Mouse (Mus musculus) common myeloid progenitor, adult 5-6 weeks (primary cell): ENCODE data around the gene Gxylt2. TPM values are rescaled to one million over a fixed set of nuclear protein-coding genes. Genes with fewer than 3 reads are reported as not detected.

Source experiments
- ATAC-seq: replicated peaks from 2 replicates; pipeline ENCODE4 v1.8.0; 2016; ENCODE audit warnings: low read depth, mild to moderate bottlenecking, moderate TSS enrichment, inconsistent platforms; ENCODE audit not compliant: poor library complexity, severe bottlenecking
- total RNA-seq: library from RNA; stranded (forward); fragments of 200-1000, 187-1606 nt; gene quantifications from 2 replicates; pipeline ENCODE4 v1.2.3, GENCODE M21; 2017

The Gxylt2 gene
- total RNA-seq: not detected in 2 replicates

DNA sequence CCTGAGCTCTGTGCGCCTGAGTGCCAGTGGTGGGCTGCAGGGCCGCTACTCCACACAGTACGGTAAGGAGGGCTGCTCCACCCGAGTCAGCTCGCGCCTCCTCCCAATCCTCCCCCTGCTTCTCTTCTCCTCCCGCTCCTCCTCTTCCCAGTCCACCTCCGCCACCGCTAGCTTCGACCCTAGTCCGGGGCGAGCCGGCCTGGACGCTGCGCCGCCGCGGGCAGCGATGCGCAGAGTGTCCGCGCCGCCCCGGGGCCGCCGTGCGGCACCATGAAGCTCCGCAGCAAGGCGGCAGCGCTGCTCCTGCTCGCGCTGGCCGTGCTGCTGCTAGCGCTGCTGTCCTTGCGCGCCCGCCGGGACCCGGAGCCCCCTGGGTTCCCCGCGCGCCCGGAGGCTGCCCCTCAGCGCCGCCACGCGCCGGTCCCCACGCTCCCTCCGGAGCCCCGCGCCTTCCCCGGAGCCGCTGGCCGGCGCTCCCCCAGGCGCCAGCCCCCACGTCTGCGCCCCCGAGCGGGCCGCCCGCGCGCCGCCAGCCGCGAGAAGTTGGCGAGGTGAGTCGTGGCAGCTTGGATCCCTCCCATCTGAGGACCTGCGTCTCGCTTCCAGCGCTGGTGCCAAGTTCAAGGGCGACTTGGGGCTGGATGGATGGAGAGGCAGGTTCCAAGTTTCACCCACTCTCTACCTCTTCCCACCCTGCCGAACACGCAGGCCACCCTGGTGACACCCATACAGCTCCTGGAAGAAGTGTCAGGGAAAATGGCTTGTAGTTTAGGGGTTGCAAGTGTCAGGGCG, at the start of gene Gxylt2:
Gene Gxylt2, plus strand, starts transcription at position 161 of the 792 bp plus-strand sequence.
- 0 out of 2 replicates have a peak, but pooled peaks have one; percentile 50 for ATAC-seq

DNA sequence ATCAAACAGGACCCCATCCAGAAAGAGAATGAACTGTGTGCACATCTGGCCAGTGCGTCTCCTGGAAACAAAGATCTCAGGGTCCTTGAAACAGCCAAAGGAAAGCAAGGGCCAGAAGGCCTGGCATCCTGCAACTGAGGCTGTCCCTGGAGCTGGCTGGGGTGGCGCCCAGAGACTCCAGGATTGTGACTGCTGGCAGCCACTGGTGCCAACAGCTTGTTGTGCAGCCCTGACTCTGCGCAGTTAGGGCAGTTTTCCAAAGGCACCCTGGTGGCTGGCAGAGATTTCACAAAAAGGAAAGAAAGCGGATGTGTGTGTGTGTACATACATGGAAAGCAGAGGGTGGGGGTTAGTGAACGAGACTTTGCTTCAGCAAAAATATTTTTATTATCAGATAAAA, 44.1 kb upstream of the Gxylt2 start:
- ATAC-seq: no peak

DNA sequence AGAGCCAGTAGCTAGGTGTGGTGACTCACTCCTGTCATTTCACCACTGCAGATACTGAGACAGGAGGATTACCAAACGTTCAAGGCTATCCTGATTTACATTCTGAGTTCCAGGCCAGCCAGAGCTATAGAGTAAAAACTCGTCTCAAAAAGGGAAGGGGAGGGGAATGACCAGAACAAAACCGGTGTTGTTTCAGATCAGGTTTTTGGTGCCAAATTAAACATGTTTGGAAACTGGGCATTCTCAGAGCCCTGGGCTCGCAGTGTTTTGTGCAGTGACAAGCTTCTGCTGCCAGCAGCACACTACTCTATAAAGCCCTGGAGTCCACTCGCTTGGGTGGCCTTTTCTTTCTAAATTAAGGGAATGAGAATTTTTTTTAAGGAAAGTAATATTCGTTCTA, 42.3 kb upstream of the Gxylt2 start:
- no peak for ATAC-seq

DNA sequence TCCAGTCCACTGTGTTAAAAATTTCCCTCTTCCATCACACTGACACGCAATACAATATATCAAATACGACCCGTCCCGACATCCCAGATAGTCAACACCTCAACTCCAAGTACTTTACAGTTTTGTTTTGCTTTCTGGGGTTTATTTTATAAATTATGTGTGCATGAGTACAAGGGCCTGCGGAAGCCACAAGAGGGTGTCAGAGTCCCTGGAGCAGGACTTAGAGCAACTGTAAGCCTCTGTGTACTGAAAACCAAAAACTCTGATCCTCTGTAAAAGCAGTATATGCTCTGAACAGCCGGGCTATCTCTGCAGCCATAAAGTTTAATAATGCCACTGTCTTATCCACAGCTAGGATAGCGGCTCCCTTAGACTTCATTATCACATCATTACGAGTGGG, 36.9 kb upstream of the Gxylt2 start:
- ATAC-seq: no peak

DNA sequence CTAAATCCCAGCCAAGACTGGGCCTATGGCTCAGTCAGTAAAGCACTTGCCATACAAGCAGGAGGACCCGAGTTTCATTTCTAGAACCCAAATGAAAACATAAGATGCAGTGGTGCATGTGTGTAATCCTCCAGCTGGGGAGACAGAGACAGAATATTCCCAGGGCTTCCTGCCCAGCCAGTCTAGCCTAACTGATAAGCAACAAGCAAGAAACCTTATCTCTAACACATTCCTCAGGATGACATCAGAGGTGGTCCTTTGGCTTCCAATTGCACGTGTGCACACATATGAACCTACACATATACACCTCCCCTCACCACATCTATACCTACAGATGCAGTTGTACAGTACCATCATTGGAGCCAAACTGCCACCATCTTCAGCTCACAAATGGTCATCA, 35.7 kb upstream of the Gxylt2 start:
- ATAC-seq: no peak

DNA sequence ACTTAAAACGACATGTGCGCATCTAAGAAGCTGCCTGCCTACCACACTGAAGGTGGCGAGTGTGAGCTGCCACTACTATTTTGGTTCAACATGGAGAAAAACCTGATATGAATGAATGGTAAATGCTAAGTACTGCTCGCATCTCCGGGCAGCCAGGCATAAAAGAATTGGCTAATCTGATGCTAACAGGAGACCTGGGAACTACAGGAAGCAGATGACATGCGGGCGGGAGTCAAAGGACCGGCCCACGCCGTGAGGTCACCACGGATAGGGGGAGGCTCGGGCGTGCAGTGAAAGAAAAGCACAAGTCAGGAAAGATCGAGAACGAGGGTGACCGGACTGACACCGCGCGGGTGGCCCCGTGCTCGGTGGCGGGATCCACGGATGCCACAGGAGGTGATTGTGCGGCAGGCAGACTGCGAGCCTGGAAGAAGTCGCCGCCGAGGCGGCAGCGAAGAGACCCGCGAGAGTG, 34.1 kb upstream of the Gxylt2 start:
- peak; percentile 80 for ATAC-seq

DNA sequence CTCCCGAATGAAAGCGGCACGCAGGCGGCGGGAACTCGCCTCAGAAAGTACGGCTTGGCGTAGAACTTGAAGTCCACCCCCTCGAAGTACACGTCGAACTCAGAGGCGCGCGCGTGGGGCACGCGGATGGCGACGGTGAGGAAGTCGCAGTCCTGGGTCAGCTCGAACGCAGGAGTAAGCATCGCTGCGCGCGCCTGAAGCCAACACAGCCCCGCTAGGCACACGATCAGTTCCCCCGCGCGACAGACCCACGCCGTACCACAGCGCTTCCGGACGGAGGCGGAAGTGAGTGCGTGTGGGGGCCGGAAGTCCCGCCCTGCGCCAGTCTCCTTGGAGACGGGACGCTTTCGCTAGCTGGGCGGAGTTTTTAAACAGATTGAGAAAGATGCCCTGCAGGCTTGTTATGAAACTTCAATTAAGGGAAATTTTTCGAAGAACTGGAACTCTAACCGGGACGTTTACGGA, 33.6 kb upstream of the Gxylt2 start, which contains the start of gene Shq1:
Gene Shq1, minus strand, starts transcription at position 278 of the 465 bp plus-strand sequence.
- ATAC-seq: peak; percentile 88

DNA sequence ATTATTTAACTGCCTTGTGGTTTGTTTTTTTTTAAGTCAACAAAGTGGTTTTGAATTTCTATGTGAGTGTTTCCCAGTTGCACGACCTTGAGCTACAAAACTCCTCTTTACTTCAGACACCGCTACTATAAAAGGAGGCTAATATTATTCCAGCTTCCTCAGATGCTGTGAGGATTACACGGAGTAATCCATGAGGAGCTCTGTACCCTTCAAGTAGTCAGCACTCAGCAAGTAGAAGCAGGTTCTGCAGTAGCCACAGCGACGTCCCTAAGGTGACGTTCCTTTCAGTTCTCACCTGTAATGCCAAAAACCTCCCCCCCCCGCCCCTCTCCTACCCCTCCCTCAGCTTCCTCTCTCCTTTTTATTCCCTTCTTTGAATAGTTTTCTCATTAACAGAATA, 33.1 kb upstream of the Gxylt2 start:
- ATAC-seq: no peak

DNA sequence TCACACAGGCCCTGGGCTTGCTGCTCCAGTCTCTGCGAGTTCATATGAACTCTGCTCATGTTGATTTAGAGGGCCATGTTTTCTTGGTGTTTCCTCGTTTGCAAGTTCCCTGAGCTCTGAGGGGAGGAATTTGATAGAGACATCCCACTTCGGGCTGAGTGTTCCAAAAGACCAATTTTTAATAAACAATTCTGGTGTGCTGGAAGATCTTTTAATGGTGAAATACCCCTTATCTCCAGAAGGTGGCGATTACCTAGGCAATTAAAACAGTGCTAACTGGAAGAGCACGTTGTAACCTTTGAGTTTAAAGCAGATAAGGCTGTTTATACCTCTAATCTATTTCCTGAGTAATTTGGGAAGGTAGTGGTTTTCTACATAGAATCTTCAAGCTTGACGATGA, 29.6 kb upstream of the Gxylt2 start:
- ATAC-seq: 0 out of 2 replicates have a peak, but pooled peaks have one; percentile 20

DNA sequence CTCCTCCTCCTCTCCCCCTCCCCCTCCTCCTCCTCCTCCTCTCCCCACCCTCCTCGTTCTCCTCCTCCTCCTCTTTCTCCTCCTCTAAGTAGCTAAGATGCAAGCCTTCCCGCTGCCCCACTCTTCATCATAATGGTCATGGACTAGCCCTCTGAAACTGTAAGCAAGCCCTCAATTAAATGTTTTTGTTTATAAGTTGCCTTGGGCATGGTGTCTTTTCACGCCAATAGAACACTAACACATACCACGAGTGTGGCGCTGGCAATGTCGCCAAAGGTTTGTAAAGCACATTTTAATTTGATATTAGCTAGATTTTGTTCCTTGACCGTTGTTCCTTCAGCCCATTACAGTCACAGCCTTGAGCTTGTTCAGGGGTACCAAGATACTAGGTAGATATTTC, 28.1 kb upstream of the Gxylt2 start:
- ATAC-seq: no peak

DNA sequence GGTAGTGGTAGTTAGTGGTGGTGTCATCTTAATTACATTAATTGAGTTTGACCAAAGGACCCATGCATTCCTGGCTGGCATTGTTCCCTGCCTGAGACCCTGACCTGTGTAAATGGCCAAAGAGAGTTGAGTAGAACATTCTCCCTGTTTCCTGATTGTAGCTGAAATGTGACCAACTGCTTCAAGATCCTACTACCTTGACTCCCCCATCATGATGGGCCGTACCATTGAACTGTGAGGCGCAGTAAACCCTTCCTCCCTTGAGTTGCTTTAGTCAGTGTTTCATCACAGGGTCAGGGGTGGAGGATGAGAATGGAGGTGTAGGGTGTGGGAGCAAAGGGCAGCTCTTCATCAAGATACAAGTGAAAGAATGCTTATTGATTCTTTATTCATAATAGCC, 25.9 kb upstream of the Gxylt2 start:
- ATAC-seq: no peak

DNA sequence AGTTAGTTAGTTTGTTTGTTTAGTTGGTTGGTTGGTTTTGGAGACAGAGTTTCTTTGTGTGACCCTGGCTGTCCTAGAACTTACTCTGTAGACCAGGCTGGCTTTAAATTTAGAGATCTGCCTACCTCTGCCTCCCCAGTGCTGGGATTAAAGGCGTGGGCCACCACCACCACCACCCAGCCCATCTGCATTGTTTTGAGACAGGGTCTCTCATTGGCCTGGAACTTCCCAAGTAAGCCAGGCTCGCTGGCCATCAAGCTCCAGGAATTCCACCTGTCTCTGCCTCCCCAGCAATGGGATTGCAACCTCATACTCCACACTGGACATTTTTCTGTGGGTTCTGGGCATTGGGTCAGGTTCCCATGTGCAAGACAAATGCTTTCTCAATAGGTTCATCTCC, 18.2 kb upstream of the Gxylt2 start:
- no peak for ATAC-seq

DNA sequence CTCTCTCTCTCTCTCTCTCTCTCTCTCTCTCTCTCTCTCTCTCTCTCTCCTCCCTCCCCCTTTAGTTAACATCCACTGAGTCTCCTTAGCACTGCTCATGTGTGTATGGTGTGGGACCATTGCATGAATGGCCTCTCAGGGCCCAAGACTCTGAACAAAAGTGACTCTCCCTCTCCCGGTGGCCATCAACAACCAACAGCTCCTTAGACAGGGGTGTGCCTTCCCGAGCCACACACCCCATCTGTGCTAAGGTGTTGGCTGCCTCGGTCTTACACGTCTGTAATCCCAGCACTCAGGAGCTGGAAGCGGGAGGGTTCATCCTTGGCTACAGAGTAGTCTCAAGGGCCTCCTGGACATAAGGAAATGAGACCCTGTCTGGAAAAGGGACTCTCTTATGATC, 4.5 kb upstream of the Gxylt2 start:
- no peak for ATAC-seq

DNA sequence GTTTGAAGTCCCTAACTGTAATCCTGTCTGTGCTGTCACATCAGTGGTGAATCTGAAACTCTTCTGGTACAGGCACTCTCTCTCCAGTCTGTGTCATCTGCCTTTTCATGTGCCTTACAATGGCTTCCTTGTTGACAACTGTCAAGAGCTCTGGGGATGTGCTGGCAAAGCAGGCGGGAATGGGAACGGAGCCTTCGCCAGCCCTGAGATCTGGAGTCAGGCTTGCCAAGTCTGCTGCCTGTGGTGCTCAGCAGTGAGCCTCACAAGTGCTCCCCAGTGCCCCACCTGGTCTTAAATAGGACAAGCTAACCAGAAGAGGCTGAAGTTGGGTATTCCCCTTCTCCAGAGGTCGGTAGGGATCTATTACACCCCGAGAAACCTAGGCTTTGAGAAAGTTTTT, 3.8 kb upstream of the Gxylt2 start:
- ATAC-seq: no peak

DNA sequence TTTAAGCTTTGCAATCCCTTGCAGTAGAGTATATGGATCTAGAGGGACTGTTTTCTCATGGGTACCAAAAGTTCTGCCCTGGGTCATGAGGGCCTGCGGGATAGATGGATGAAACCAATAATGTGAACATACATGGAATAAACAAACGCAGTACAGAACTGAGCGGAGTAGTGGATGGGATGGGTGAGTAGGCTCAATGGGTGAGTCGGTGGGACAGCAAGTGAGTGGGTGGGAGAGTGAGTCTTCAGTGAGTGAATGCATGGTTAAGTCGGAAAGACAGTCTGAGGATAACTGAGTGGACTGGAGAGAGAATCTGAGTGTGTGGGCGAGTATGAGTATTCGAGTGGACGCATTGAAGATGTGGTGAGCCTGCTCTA, 349 bp upstream of the Gxylt2 start:
- ATAC-seq: no peak

DNA sequence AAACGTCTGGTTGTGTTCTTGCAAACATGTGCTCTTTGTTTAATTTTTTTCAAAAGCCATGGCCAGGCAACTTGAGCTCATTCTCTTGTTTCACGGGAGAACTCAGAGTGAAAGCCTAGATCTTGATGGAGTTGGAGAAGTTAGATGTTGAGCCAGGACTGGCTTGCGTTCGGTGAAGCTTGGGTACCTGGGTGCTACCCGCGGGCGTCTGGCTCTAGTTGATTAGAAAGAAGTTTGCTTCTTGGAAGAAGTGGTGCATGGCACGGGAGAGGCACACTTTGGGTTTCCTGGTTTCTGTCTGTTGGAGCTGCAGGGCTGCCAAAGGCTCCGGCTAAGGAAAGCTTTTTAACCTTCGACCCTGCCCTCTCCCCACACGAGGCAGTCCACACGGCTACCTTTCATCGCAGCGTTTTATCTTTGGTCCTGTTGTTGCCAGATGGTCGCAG, 855 bp downstream of the Gxylt2 start:
- ATAC-seq: no peak

DNA sequence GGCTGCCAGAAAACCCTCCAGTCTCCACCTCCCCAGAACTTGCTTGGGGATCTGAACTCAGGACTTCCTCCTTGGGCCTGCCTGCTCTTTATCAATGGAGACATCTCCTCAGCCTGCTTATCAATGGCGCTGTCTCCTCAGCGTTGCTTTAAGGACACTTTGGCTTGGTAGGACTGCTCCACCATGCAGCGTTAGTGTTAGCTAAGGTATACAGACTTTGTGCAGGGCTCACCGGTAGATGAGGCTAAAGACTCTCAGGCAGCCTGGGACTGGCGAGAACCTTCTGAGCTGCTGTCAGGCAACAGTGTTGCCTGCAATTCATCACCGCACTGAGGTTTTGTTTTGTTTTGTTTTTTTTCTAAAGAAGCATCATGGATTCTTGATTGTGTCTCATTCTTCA, 2.3 kb downstream of the Gxylt2 start:
- no peak for ATAC-seq

DNA sequence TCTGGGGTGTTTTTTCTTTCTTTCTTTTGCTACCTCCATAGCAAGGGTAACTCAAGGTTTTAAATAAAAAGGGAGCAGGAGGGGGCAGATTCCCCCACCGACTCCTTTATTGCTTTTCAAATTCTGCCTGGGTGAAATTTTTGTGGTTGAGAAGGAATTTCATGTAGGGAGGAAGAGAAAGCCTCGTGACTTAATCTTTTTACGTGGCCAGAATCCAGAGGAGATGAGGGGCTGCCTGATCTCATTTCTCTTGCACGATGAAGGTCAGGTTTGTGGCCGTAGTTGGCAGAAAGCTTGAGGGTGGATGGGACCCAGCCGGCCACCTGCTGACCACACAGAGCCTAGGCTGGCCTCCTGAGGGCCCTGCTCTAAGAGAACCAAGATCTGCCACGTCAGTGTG, 3.0 kb downstream of the Gxylt2 start:
- ATAC-seq: no peak

DNA sequence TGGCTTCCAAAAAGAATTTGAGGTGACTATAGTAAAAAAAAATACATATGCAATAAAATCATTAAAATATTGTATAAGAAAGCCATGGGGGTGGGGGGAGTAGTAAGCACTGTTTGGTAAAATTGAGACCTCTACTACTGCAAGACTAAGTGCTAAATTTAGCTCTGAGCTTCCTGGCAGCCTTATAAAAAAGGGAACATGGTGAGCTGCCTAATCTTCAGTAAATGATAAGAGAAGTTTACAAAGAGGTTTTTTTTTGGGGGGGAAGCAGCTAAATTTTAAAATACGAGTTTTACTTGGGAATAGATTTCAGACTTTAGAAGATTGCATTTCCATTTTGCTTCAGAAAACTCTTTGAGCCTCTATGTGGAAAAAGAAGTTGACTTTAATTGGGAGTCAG, 3.7 kb downstream of the Gxylt2 start:
- no peak for ATAC-seq

DNA sequence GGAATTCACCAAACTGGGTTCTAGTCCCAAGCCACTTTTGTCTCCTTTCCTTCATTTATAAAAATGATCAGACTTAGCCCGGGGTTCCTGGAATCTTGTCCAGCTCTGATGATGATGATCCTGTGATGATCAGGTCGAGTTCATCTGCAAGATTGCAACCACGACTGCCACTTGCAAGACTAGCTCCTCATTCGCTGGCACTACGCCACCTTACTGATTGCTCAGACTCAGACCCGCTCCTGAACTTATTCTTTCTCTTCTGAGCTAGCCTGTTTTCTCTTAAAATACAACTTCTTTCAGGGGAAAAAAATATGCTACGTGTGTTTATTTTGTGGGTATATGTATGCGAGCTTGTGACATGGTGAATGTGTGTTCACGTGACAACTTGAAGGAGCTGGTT, 4.5 kb downstream of the Gxylt2 start:
- ATAC-seq: no peak

DNA sequence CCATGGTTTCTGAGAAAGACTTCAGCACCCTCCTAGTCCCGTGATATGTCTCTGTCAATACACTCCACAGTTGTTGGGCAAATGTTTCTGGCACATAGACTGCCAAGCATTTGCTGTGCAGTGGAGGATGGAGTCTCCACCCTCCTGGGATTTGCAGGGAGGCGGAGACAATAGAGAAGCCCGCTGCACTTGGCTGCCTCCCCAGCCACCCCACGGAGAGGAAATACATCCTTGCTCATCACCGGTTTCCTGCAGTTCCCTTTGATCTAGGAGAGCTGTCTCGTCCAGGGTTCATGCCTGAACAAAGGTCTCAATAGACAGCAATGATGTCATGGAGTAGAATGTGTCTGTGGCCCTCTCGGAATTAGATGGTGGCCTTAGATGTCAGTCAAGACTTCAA, 4.9 kb downstream of the Gxylt2 start:
- ATAC-seq: 0 out of 2 replicates have a peak, but pooled peaks have one; percentile 6

DNA sequence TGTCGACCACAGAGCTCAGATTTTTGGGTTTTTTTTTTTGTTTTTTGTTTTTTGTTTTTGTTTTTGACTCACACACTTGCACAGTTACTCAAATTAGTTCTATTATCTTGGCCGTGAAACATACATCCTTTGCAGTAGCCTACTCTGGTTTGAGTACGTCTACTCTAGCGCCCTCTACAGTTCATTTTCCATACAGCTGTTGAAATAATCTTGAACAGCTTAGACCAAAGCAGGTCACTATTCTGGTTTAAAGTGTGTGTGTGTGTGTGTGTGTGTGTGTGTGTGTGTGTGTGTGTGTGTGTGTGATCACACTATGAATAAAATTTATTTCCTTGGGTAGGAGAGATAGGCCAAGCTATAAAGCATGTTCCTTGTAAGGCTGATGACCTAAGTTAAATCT, 5.6 kb downstream of the Gxylt2 start:
- 0 out of 2 replicates have a peak, but pooled peaks have one; percentile 50 for ATAC-seq
